Mouse (Mus musculus): ENCODE measurements around the gene Epdr1. TPM values are rescaled to one million over a fixed set of nuclear protein-coding genes. Genes with fewer than 3 reads are reported as not detected.
"Not testable (repeated sequence)": the region's sequence is repeated elsewhere in the genome, so short reads cannot be mapped to it uniquely, and the experiment has no call there.

The Epdr1 gene
- total RNA-seq, 2 experiments from 2014 or later, result 77.0 to 87.6 TPM

DNA sequence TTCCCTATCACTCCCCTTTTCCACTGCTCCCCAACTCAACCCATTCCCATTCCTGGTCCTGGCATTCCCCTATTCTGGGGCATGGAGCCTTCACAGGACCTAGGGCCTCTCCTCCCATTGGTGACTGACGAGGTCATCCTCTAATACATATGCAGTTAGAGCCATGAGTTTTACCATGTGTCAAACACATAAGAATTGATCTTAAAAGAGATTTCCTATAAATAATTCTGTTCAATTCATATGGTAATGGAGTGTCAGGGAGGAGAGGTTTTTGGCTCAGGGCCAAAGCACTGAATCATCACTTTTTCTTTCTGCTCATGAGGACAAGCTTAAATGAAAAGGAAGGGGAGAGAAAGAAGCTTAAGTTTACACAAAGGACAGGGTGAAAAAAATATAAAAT, 7.4 kb downstream of the Epdr1 start:
- peak in 1 of 2 experiments; percentile 36 for DNase-seq (ENCODE audit: low spot score in 2 of 2)
- intact Hi-C loops (cut with DNase I), result no loop called here

DNA sequence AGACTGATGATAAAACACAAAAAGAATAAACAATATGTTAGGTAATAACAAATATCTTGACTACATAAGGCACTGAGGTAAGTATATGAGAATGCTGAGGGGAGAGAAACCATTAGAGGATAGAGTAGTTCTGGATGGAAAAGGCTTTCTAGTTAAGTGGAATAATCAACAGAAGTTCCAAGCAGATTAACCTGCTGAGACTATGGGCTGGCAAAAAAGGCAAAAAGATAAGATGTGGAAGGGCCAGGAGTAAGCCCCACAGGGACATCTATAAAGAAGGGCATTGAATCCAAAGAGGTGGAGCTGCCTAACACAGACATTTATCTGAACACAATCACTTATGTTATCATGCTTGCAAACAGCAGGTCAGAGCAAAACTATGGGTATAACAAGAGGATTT, 11.6 kb downstream of the Epdr1 start:
- DNase-seq (ENCODE audit: low spot score in 2 of 2), result no peak
- intact Hi-C loops (cut with DNase I), result no loop called here

DNA sequence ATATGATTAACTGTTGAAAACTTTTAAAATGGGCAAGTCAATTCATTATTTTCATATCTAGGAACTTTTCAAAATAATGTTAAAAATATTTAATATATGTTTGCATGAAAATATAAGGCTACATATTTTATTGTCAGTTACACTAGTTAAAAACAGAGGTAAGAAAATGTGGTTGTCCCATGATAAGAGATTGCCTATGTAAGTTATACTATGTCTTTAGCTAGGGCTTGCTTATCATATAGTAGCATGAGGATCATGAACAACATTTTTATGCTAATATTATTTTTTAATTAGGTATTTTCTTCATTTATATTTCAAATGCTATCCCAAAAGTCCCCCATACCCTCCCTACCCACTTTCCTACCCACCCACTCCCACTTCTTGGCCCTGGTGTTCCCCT, 14.8 kb downstream of the Epdr1 start:
- intact Hi-C loops (cut with DNase I), result no loop called here
- no peak for DNase-seq (ENCODE audit: low spot score in 2 of 2)

DNA sequence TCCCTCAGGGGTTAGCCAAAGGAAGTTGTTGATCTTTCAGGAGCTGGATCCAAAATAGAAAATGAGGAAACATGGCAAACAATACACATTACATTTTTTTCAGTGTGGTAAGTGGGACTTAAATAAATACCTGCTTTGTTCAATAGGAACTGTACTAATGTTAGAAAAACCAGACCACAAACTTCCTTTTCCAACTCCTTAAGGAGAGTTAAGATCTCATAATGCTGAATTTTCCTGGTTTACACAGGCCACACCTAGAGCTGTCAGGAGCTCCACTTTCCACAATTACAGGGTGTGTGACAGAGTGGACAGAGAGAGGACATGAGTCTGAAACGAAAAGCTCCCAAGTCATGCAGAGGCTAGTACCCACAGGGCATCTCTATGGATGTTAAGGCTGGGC, 16.0 kb downstream of the Epdr1 start:
- intact Hi-C loops (cut with DNase I), result no loop called here
- no peak for DNase-seq (ENCODE audit: low spot score in 2 of 2)

DNA sequence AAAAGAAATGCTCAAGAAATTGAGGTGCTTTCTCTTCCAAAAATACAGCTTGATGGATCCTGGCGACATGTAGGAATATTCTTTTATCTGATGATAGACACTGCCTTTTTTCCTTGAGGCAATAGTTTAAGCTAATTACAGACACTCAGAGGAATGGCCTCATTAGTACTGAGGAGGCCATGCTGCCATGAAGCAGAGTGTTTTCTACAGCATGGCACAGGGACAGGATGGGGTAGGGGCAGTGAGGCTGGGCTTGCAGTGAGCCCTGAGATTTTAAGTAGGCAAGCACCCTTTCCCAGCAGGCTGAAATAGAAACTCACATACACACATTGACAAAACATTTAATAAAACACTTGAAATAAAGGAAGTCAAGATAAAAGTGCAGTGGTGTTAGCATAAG, 17.2 kb downstream of the Epdr1 start:
- DNase-seq (ENCODE audit: low spot score in 2 of 2), result no peak
- intact Hi-C loops (cut with DNase I), result no loop called here

DNA sequence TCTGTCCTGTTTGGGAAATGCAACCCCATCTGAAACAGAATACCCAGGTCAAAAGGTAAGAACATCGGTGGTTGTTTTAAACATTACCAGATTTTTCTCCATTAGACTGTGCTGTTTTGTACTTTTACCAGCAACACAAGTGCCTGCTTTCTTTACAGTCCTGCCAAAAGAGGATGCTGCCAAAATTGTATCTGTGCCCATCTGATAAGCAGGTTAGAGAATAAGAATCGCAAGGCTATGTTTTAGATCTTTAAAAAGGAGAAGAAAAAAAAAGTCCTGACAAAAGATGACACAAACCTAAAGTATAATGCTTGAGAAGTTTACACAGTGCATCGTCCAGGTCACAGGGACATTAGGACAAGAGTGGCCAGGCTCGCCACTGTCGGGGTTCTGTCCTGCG, 20.5 kb downstream of the Epdr1 start:
- no peak for DNase-seq (ENCODE audit: low spot score in 2 of 2)
- intact Hi-C loops (cut with DNase I), result no loop called here

DNA sequence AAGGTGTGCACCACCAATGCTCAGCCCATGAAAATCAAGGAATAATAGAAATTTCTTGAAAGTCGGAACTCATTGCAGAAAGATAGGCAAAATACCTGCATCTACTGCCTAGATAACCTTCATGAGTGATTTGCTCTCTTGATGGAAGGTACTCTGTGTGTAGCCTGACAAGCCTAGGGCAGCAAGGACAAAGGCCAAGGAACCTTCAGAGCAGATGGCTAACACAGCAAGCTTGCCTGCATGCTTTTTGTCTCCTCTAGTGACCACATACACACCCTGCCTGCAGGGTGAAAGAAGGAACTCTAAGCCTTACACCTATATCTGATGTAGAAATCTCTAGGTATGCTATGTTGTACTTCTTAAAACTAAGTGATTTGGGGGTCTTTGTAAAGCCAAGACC, 24.6 kb downstream of the Epdr1 start:
- DNase-seq (ENCODE audit: low spot score in 2 of 2), result no peak
- intact Hi-C loops (cut with DNase I), result no loop called here

DNA sequence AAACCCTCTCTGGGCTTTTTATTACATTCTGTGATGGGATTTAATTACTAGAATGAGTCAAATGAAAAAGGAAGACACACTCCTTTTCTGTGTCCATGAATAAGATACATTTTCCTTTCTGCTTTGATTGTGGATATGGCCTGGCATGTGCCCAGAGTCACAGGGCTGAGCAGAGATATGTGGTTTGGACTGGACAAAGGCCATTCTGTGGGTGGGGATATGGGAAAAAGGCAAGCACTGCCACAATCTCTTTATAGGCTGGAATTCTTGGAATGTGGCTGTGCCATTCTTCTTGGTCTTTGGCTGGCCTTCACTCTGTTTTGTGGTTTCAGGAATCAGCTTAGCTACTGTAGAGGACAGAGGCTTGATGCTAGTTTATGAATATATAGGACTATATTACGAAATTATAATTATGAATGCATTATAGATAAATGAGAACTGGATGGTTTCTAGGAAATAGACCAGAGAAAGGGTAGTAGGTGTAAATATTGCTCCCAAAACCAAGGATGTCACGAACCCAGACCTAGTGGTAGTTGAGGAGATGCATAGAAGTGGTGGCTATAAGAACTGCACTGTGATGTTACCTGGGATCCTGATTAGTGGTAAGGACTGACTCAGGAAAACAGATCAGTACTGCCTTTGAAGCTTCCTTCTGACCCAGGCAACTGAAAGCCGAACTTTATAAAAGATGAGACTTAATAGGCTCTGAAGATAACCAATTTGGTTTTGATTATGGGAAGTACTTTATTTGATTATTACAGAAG, 28.5 kb downstream of the Epdr1 start:
- DNase-seq (ENCODE audit: low spot score in 2 of 2), result no peak
- intact Hi-C loops (cut with DNase I), result no loop called here

DNA sequence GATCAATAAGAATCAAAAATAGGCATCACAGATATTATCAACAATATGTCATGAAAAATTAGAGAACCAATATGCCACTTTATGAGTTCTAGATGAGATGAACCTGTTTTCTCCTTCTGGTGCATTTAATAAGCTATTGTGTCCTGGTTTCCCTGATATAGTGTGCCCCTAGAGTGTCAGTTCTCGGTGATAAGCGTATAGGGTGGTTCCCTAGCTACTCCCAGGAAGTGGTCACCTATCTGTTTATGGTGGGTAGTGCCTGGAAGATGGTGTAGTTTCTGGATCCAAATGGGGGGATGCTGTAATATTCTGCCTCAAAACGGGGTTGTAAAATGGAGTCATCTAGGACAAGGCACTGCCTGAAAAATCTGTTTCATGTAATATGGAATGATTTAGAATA, 43.8 kb downstream of the Epdr1 start:
- intact Hi-C loops (cut with DNase I), result loop anchor here (5.0 kb wide), 1 partner anchor 119 kb away; no protein-coding TSS in a partner anchor

DNA sequence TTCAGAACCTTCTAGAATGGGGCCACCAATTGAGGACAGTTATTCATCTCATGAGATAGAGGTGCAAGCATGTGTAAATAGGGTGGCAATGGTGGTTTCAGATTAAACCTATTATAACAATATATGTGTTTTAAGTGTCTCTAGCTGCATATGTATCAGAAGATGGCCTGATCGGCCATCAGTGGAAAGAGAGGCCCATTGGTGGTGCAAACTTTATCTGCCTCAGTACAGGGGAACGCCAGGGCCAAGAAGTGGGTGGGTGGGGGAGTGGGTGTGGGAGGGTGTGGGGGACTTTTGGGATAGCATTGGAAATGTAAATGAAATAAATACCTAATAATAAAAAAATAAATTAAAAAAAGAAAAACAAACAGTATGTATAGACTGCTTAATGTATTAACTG, 45.0 kb downstream of the Epdr1 start:
- intact Hi-C loops (cut with DNase I), result loop anchor here (5.0 kb wide), 1 partner anchor 117 kb away; no protein-coding TSS in a partner anchor
- not testable (repeated sequence) for DNase-seq (ENCODE audit: low spot score in 2 of 2)

More for the DNA sequence above, 43.8 kb downstream of the Epdr1 start:
- no peak for DNase-seq (ENCODE audit: low spot score in 2 of 2)

DNA sequence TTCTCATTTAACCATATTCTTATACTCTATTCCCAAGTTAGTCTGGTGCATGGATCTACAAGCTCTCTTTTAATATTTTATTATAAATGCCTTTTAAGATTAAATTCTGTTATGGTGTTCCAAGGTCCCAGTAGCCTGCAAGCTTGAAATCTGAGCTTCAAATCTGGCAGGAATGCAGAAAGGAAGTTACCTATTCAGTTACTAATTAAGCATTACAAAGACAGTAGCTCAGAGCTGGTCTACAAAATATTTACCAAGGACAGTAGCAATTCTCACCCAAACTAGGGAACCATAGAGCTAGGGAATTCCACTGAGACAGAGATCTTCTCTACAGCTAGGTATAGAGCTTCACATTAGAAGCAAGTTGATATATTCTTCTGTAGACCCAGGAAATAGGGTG, 49.6 kb downstream of the Epdr1 start:
- DNase-seq (ENCODE audit: low spot score in 2 of 2); intact Hi-C loops (cut with DNase I): not testable (repeated sequence)

DNA sequence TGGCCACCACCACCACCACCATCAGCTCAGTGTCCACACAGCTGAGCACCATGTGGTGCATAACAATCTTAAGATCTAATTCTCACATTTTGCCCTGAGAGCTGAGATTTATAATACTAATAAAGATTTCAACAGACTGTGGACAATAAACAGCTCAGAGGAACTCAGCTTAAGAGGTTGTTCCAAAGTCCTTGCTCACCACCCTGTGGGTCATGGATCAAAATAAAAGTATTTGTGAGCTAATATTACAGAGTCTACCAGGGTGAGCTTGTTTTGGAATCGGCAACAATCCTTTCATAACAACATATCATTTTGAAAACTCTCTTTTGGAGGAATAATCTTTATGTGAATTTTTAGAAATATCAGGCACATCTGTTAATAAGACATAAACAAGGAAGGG, 57.2 kb downstream of the Epdr1 start:
- no peak for DNase-seq (ENCODE audit: low spot score in 2 of 2)
- intact Hi-C loops (cut with DNase I), result no loop called here

DNA sequence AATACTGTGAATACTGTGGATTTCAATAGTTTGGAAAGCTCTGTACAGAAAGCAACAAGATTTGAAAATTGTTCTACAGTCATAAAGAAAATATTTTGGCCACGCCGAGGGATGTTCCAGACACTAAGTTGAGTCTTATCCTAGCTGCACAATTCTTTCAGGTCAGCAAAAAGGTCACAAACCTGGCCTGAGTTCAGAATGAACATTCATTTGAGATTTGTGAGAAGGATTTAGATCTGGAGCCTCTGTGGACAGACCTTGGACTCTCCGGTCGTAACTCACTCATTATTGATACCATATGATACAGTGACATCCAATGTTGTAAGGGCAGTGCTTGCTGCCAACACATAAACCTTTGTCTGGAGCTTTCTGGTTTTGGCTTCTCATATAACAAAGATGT, 64.3 kb downstream of the Epdr1 start:
- no peak for DNase-seq (ENCODE audit: low spot score in 2 of 2)
- intact Hi-C loops (cut with DNase I), result no loop called here

Other genes starting within 250 kb of the Epdr1 start
- 10 to 100 TPM; 59.7 to 62.5 TPM for gene Stard3nl, start 224.1 kb downstream of the Epdr1 start, total RNA-seq (2021)
- 1 to 10 TPM; 1.8 to 2.3 TPM for gene Sfrp4, start 3.2 kb upstream of the Epdr1 start, total RNA-seq (2021)
- gene Nme8, start 77.9 kb upstream of the Epdr1 start, total RNA-seq (2021), result not detected
- gene Gpr141, start 204.3 kb upstream of the Epdr1 start, total RNA-seq (2021), result not detected